Mouse (Mus musculus) forebrain, embryonic 11.5 days (tissue): Measurements from ENCODE around the gene Olfr616. TPM values are rescaled to one million over a fixed set of nuclear protein-coding genes. Genes with fewer than 3 reads are reported as not detected.
"Not testable (repeated sequence)": the region's sequence is repeated elsewhere in the genome, so short reads cannot be mapped to it uniquely, and the experiment has no call there.

Experiments
- ATAC-seq: fragments of 200-750 bp; cut with Nextera tagmentation; replicated peaks from 2 replicates; pipeline ENCODE4 v1.8.0; 2017; ENCODE audit warnings: moderate TSS enrichment; ENCODE audit not compliant: low FRiP score
- DNase-seq: peaks from one replicate; pipeline ENCODE4 v3.0.0-alpha.2; 2017; ENCODE audit warnings: low spot score
- H3K27ac ChIP-seq: fragments of 300-500 bp; sonication (generic); 2 replicates; pipeline ENCODE4 v1.5.1; 2014; ENCODE audit warnings: low read depth, low read length
- H3K27me3 ChIP-seq: fragments of 300-500 bp; sonication (generic); 2 replicates; pipeline ENCODE4 v1.6.1; 2014; ENCODE audit warnings: mild to moderate bottlenecking, low read length, mixed read lengths; ENCODE audit not compliant: control insufficient read depth, insufficient read depth
- H3K36me3 ChIP-seq: fragments of 300-500 bp; sonication (generic); 2 replicates; pipeline ENCODE4 v1.6.1; 2014; ENCODE audit warnings: mild to moderate bottlenecking, low read length, moderate library complexity, mixed read lengths; ENCODE audit not compliant: control insufficient read depth, insufficient read depth
- H3K4me1 ChIP-seq: fragments of 300-500 bp; sonication (generic); replicated peaks from 2 replicates; pipeline ENCODE4 v1.6.1; 2014; ENCODE audit warnings: low read length, mixed read lengths; ENCODE audit not compliant: control insufficient read depth, insufficient read depth
- H3K4me2 ChIP-seq: fragments of 300-500 bp; sonication (generic); 2 replicates; pipeline ENCODE4 v1.6.1; 2014; ENCODE audit warnings: low read depth, mild to moderate bottlenecking, low read length, moderate library complexity, mixed read lengths; ENCODE audit not compliant: severe bottlenecking
- H3K4me3 ChIP-seq: fragments of 300-500 bp; sonication (generic); 2 replicates; pipeline ENCODE4 v1.5.1; 2014; ENCODE audit warnings: low read depth, low read length
- H3K9ac ChIP-seq: fragments of 300-500 bp; sonication (generic); 2 replicates; pipeline ENCODE4 v1.6.1; 2014; ENCODE audit warnings: low read length
- H3K9me3 ChIP-seq: fragments of 300-500 bp; sonication (generic); 2 replicates; pipeline ENCODE4 v1.6.1; 2016; ENCODE audit warnings: low read length, mixed read lengths; ENCODE audit not compliant: control insufficient read depth
- WGBS: fragments of 180-500 bp; shearing (Covaris S2); extraction: QIAGEN DNeasy Blood & Tissue Kit; methylation state at CpG from one replicate; pipeline ENCODE4 v1.1.7; 2014; 5-methylcytosine and 5-hydroxymethylcytosine counted together
- polyA plus RNA-seq: library from polyadenylated mRNA; unstranded; fragments of >200 nt; fragmentation: Nextera tagmentation; extraction: Ambion mirVana; gene quantifications from 2 replicates; pipeline ENCODE4 v1.2.1, GENCODE M21; 2014

Olfr616 gene
- polyA plus RNA-seq: not detected in 2 replicates

DNA sequence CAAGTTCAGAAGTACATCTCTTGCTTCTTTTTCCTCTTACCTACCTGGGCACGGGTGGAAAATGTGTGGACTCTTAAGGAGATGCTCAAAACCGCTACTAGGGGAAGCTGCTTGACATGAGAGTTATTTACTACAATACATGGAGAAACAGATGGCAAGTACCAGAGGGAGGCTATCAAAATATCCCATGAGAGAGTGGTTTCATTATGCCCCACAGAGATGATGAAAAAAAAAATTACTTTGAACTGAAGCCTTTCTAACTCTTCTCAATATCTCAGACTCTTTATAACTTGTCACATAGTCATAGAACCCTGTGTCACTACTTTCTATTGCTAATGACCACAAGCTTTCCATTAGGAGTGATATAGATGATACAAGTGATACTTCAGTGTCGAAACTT, at the start of gene Olfr616:
Olfr616 (minus strand) TSS at position 101 of the 400 bp plus-strand sequence.
- H3K4me2 ChIP-seq: no peak within 1 kb of the TSS
- ATAC-seq (no peak), DNase-seq (no peak)
- no peak within 1 kb of the TSS for H3K27ac ChIP-seq
- H3K9me3 ChIP-seq: no peaks in the 10 kb centered on the region
- H3K27me3 ChIP-seq: no peaks in the 10 kb centered on the region
- H3K36me3 ChIP-seq: no peaks in the 10 kb centered on the region
- no peaks in the 10 kb centered on the region for H3K4me1 ChIP-seq
- no peak within 1 kb of the TSS for H3K9ac ChIP-seq
- 87% methylated on average over 3 of the region's 3 CpGs for WGBS
- no peak within 1 kb of the TSS for H3K4me3 ChIP-seq

DNA sequence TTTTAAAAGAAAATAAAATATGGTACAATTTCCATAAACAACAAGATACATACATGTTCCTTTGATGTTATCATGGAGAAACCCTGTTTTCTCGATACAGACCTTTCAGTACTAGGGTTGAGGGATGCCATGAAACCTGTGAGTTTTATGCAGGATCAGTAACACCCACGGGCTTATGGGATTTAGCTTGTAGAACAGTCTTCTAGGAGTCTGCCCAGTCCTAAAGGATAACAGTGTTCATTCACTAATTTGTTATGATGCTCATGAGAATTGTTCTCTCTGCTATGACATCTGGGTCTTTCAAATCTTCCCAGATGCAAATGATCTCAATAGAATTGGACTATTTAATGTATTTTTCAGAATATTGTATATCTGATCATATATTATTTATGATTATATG, 43.5 kb upstream of the Olfr616 start, which contains the start of gene Olfr620:
Olfr620 (minus strand) TSS at position 101 of the 400 bp plus-strand sequence.
- no peaks in the 10 kb centered on the region for H3K27me3 ChIP-seq
- no peaks in the 10 kb centered on the region for H3K36me3 ChIP-seq
- WGBS: 78% methylated on average over 2 of the region's 2 CpGs
- no peak within 1 kb of the TSS for H3K4me3 ChIP-seq
- H3K4me2 ChIP-seq: no peak within 1 kb of the TSS
- no peaks in the 10 kb centered on the region for H3K9me3 ChIP-seq
- no peak within 1 kb of the TSS for H3K27ac ChIP-seq
- ATAC-seq (no peak), DNase-seq (no peak)
- no peaks in the 10 kb centered on the region for H3K4me1 ChIP-seq
- no peak within 1 kb of the TSS for H3K9ac ChIP-seq

- Histone ChIP-seq H3K27me3 (no peaks in the 10 kb centered on the region), H3K4me3 (no peak overlapping the region), H3K4me2 (no peak overlapping the region), H3K9ac (no peak overlapping the region), H3K36me3 (no peaks in the 10 kb centered on the region), H3K4me1 (no peaks in the 10 kb centered on the region), H3K27ac (no peak overlapping the region), H3K9me3 (no peaks in the 10 kb centered on the region)
- no peak for ATAC-seq
- WGBS: 84% methylated on average over 2 of the region's 2 CpGs
- DNase-seq: no peak
These were observed 38.5 kb upstream of the Olfr616 start for GRCm38 (mm10) chr7:103607425-103607824.

DNA sequence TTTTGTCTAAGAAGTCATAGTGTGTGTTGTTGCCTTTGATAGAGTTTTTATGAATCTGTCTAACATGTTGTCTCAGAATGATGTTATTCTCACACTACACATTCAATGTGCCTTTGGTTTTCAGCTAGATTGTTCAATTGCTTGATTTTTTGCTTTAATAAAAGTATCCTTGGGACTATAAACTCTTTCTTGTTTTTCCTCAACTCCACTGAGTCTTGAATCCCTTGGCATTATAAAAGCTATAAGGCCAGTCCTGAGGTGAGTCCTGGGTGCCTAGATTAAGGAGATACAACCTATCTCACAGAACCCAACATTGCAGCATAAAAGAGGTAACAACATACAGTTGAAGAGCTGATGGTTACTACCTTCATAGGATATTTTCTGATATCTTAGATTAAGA, 31.3 kb upstream of the Olfr616 start, which contains the start of gene Olfr619:
Olfr619 (plus strand) TSS at position 301 of the 400 bp plus-strand sequence.
- no peak for DNase-seq
- no peaks in the 10 kb centered on the region for H3K36me3 ChIP-seq
- no peak for ATAC-seq
- no peak within 1 kb of the TSS for H3K4me2 ChIP-seq
- no peak within 1 kb of the TSS for H3K27ac ChIP-seq
- H3K9ac ChIP-seq: no peak within 1 kb of the TSS
- no peaks in the 10 kb centered on the region for H3K9me3 ChIP-seq
- no peak within 1 kb of the TSS for H3K4me3 ChIP-seq
- H3K27me3 ChIP-seq: no peaks in the 10 kb centered on the region
- no peaks in the 10 kb centered on the region for H3K4me1 ChIP-seq

GRCm38 (mm10) chr7:103589803-103590202, 20.9 kb upstream of the Olfr616 start, which contains the start of gene Olfr618:
TSS of gene Olfr618 (plus strand) at chr7:103590103.
- Histone ChIP-seq H3K36me3 (no peaks in the 10 kb centered on the region), H3K4me3 (no peak within 1 kb of the TSS), H3K27ac (no peak within 1 kb of the TSS), H3K4me2 (no peak within 1 kb of the TSS), H3K4me1 (no peaks in the 10 kb centered on the region), H3K9me3 (no peaks in the 10 kb centered on the region), H3K27me3 (no peaks in the 10 kb centered on the region), H3K9ac (no peak within 1 kb of the TSS)
- ATAC-seq (no peak), DNase-seq (no peak)
- 64% methylated on average over 2 of the region's 2 CpGs for WGBS

DNA sequence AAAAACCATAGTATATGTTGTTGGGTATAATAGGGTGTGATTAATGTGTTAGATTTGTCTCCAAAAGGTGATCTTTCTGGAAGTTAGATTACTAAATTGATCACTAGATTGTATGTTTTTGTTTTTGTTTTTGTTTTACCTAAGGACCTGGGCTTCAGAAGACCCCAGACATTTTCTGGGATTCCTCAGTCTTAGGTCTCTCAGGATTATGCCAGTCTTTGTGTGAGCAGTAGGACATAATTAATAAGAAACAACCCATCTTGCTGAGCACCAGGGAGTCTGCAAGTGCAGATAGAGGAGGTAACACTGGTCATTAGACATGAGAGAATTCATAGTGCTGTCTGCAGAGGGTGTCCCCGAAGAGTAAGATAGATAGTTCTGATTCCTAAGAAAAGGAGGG, 3.8 kb upstream of the Olfr616 start, which contains the start of gene Olfr617:
Olfr617 (plus strand) TSS at position 301 of the 400 bp plus-strand sequence.
- Histone ChIP-seq H3K4me1 (no peaks in the 10 kb centered on the region), H3K4me3 (no peak within 1 kb of the TSS), H3K4me2 (no peak within 1 kb of the TSS), H3K36me3 (no peaks in the 10 kb centered on the region), H3K27me3 (no peaks in the 10 kb centered on the region), H3K9ac (no peak within 1 kb of the TSS), H3K27ac (no peak within 1 kb of the TSS), H3K9me3 (no peaks in the 10 kb centered on the region)
- DNase-seq: no peak
- ATAC-seq: no peak
- WGBS: 90% methylated on average over 1 of the region's 1 CpGs

DNA sequence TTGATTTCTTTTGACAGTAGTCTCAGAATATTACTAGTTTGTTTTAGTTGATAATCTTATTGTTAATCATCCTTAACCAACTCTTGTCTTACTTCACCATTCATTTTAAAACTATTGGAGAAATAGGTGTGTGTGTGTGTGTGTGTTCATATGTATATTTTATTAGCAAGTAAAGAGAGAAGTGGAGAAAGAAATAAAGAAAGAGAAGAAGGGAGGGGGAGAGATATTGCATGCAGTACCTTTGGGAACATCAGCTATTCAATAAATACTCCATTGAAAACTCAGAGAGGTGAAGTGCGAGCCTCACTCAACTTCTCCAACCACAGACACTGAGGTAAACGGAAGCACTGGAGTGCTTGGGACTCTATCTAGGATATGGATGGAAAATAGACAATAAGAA, 13.2 kb downstream of the Olfr616 start, which contains the start of gene Olfr615:
Olfr615 (plus strand) TSS at position 301 of the 400 bp plus-strand sequence.
- Histone ChIP-seq H3K27ac (no peak within 1 kb of the TSS), H3K4me3 (no peak within 1 kb of the TSS), H3K4me1 (no peaks in the 10 kb centered on the region), H3K36me3 (no peaks in the 10 kb centered on the region), H3K27me3 (no peaks in the 10 kb centered on the region), H3K4me2 (no peak within 1 kb of the TSS), H3K9me3 (no peaks in the 10 kb centered on the region), H3K9ac (no peak within 1 kb of the TSS)
- WGBS: 88% methylated on average over 2 of the region's 2 CpGs
- DNase-seq (no peak), ATAC-seq (no peak)

GRCm38 (mm10) chr7:103547774-103548173, 21.2 kb downstream of the Olfr616 start, which contains the start of gene Olfr613:
TSS of gene Olfr613 (plus strand) at chr7:103548074.
- no peak within 1 kb of the TSS for H3K9ac ChIP-seq
- H3K4me3 ChIP-seq: no peak within 1 kb of the TSS
- no peaks in the 10 kb centered on the region for H3K36me3 ChIP-seq
- H3K27ac ChIP-seq: no peak within 1 kb of the TSS
- DNase-seq (no peak), ATAC-seq (no peak)
- no peaks in the 10 kb centered on the region for H3K27me3 ChIP-seq
- no peaks in the 10 kb centered on the region for H3K4me1 ChIP-seq
- no peaks in the 10 kb centered on the region for H3K9me3 ChIP-seq
- no peak within 1 kb of the TSS for H3K4me2 ChIP-seq
- WGBS: 86% methylated on average over 2 of the region's 2 CpGs

DNA sequence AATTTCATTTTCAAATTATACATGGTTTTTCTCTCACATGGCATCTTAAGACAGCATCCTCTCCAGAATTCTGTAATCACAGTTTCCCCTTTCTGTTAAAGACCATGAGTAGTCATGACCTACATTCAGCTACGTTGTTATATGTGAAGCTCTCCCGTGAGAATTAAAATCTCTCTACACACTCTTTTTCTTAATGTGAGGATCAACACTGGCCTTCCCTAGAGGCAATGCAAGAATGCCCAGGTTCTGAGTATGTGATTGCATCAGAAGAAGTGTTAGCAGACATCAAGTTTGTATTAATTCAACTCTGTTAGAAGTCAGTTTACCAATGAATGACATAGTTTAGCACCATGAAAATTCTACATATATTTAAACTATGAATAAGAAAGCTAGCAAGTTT, 26.3 kb downstream of the Olfr616 start, which contains the start of gene Olfr612:
Olfr612 (minus strand) TSS at position 101 of the 400 bp plus-strand sequence.
- not testable (repeated sequence) for H3K9ac ChIP-seq, H3K4me2 ChIP-seq, H3K4me3 ChIP-seq, H3K36me3 ChIP-seq, H3K9me3 ChIP-seq, DNase-seq, H3K27ac ChIP-seq, ATAC-seq, H3K4me1 ChIP-seq, H3K27me3 ChIP-seq
- WGBS: 85% methylated on average over 2 of the region's 2 CpGs
